In the genomic region with DNA sequence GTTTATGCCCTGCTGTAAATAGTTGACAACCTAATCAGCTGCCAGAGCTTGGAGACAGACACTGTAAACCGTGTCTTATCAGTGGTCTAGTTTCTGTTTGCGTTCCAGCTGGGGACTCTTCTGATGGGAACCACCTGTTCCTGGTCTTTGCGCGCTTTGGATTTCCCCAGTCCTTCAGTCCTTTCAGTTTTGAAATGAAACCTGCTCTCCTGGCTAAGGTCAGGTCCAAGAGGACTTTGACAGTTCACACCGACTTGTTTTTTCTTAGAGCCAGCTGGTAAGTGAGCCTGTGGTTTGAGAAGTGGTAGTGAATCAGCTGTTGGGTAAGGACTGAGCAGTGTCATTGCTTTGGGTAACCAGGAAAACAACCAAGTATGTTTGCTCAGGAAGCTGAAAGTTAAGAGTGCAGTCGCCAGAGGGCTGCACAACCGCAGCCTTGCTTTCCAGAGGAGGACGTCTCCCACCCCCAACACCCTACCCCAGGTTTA, we compare ENCODE assay signal across 8 mouse cellular contexts. TPM values are rescaled to one million over a fixed set of nuclear protein-coding genes. Genes with fewer than 3 reads are reported as not detected.
DNase-seq lines count a peak whose midpoint lies in the region; ATAC-seq and TF ChIP-seq lines count a peak whose summit lies in the region.

No protein-coding gene starts in this region.

- DNase-seq in 416B (ENCODE audit: low read depth), result peak; percentile 92
- peak; percentile 77 for DNase-seq in kidney, adult 2 months
- peak; percentile 95 for DNase-seq in lung, postnatal 0 days (ENCODE audit: low spot score)
- no peak for DNase-seq in layer of hippocampus, adult 11-12 months (ENCODE audit: low spot score)
- no peak for DNase-seq in adrenal gland, postnatal 10 days
- no peak for DNase-seq in right cerebral cortex, postnatal 25 days

- H3K4me3 ChIP-seq in erythroblast, embryonic 14.5 days (replicated peaks), result peak overlapping the region; percentile 63
- H3K4me3 ChIP-seq in kidney, adult 2 months (ENCODE audit: insufficient read depth, low read depth, low read length), result peak overlapping the region; percentile 23; the same call in 1 of the 2 replicates
- peak overlapping the region; percentile 6; the same call in 1 of the 2 replicates for H3K4me3 ChIP-seq in lung, postnatal 0 days (ENCODE audit: low read depth, low read length)
- no peak overlapping the region for H3K4me3 ChIP-seq in hindbrain, embryonic 13.5 days

- H3K9me3 ChIP-seq in erythroblast, embryonic 14.5 days (ENCODE audit: control insufficient read depth, low read length), result no peaks in the 10 kb centered on the region
- H3K9me3 ChIP-seq in lung, postnatal 0 days (ENCODE audit: low read length), result no peaks in the 10 kb centered on the region
- no peaks in the 10 kb centered on the region for H3K9me3 ChIP-seq in hindbrain, embryonic 13.5 days

- H3K9ac ChIP-seq in lung, postnatal 0 days (replicated peaks; ENCODE audit: low read depth), result no peak overlapping the region
- H3K9ac ChIP-seq in hindbrain, embryonic 13.5 days, result no peak overlapping the region; the same call in 1 of the 2 replicates

- H3K4me2 ChIP-seq in lung, postnatal 0 days (replicated peaks; ENCODE audit: low read depth, low read length), result peak overlapping the region; percentile 20
- no peak overlapping the region for H3K4me2 ChIP-seq in hindbrain, embryonic 13.5 days

- peaks cover 88% of the 10 kb centered on the region for H3K36me3 ChIP-seq in erythroblast, embryonic 14.5 days (ENCODE audit: control insufficient read depth)
- no peaks in the 10 kb centered on the region; the same call in 1 of the 2 replicates for H3K36me3 ChIP-seq in kidney, adult 2 months (ENCODE audit: control insufficient read depth, insufficient read depth, low read length)
- H3K36me3 ChIP-seq in lung, postnatal 0 days (ENCODE audit: insufficient read depth, low read length), result peaks cover 14% of the 10 kb centered on the region; the same call in 1 of the 2 replicates
- peaks cover 78% of the 10 kb centered on the region for H3K36me3 ChIP-seq in hindbrain, embryonic 13.5 days

- peak; percentile 96 for ATAC-seq in lung, postnatal 0 days
- ATAC-seq in hindbrain, embryonic 13.5 days (ENCODE audit: low FRiP score), result no peak

- H3K27me3 ChIP-seq in erythroblast, embryonic 14.5 days (ENCODE audit: control insufficient read depth), result no peaks in the 10 kb centered on the region
- H3K27me3 ChIP-seq in kidney, adult 2 months (replicated peaks; ENCODE audit: control insufficient read depth, insufficient read depth, low read length), result no peaks in the 10 kb centered on the region
- H3K27me3 ChIP-seq in lung, postnatal 0 days (replicated peaks; ENCODE audit: insufficient read depth, low read length), result no peaks in the 10 kb centered on the region
- H3K27me3 ChIP-seq in hindbrain, embryonic 13.5 days, result no peaks in the 10 kb centered on the region

- TF ChIP-seq CTCF in kidney, adult 2 months (conservative IDR thresholded peaks at IDR 0.05; ENCODE audit: insufficient read depth, insufficient read length, low read depth, low read length), result 0 out of 2 replicates have a peak, but pooled peaks have one; percentile 15
- peak; percentile 62 for TF ChIP-seq CTCF in lung, postnatal 0 days (IDR thresholded peaks at IDR 0.05)

- TF ChIP-seq POLR2A in kidney, adult 2 months (IDR thresholded peaks at IDR 0.05; ENCODE audit: low read depth, low read length), result no peak

- TF ChIP-seq EP300 in lung, postnatal 0 days (IDR thresholded peaks at IDR 0.05), result peak; percentile 92

- H3K4me1 ChIP-seq in erythroblast, embryonic 14.5 days (ENCODE audit: control insufficient read depth), result peaks cover 39% of the 10 kb centered on the region
- H3K4me1 ChIP-seq in kidney, adult 2 months (ENCODE audit: control insufficient read depth, insufficient read depth, low read length), result peaks cover 4% of the 10 kb centered on the region; the same call in 1 of the 2 replicates
- no peaks in the 10 kb centered on the region for H3K4me1 ChIP-seq in lung, postnatal 0 days (ENCODE audit: insufficient read depth, low read depth, low read length)
- no peaks in the 10 kb centered on the region for H3K4me1 ChIP-seq in hindbrain, embryonic 13.5 days (replicated peaks)

- WGBS in kidney, adult 2 months, result 41% methylated on average over 8 of the region's 8 CpGs
- 21% methylated on average over 8 of the region's 8 CpGs for WGBS in lung, postnatal 0 days
- 86% methylated on average over 8 of the region's 8 CpGs for WGBS in hindbrain, embryonic 13.5 days

- H3K27ac ChIP-seq in kidney, adult 2 months (ENCODE audit: insufficient read depth, low read depth, low read length), result peak overlapping the region; percentile 18; the same call in 1 of the 2 replicates
- H3K27ac ChIP-seq in lung, postnatal 0 days (ENCODE audit: low read length), result peak overlapping the region; percentile 72
- no peak overlapping the region for H3K27ac ChIP-seq in hindbrain, embryonic 13.5 days

RNA-seq across cellular contexts. Expression of a gene that starts 21.8 kb away (rescaled TPM):
- polyA plus RNA-seq in erythroblast, embryonic 14.5 days (2012), result 148 and 149 TPM in 2 replicates
- 165 and 166 TPM in 2 replicates for polyA plus RNA-seq in kidney, adult 2 months (2012; rRNA removed)
- 317 and 353 TPM in 2 replicates for polyA plus RNA-seq in lung, postnatal 0 days (2015; fragmentation: Nextera tagmentation; extraction: Ambion mirVana)
- total RNA-seq in adrenal gland, postnatal 10 days (2021), result 100 to 1,000 TPM; 233 to 243 TPM
- polyA plus RNA-seq in hindbrain, embryonic 13.5 days (2015; fragmentation: Nextera tagmentation; extraction: Ambion mirVana), result 268 and 333 TPM in 2 replicates

Comparison
In these comparisons a context has a peak if more than half of its experiments do, and no peak if none do; other contexts are left out.
1. DNase-seq: peak in 416B (single experiment), kidney, adult 2 months (single experiment) and lung, postnatal 0 days (single experiment); none in layer of hippocampus, adult 11-12 months (single experiment), adrenal gland, postnatal 10 days (single experiment) and right cerebral cortex, postnatal 25 days (single experiment).